Mouse (Mus musculus): ENCODE measurements around the gene Ica1.

The Ica1 gene

GRCm38 (mm10) chr6:8683379-8683778, 94.9 kb downstream of the Ica1 start:
- DNase-seq = no peak

- no peak for DNase-seq
Observed at GRCm38 (mm10) chr6:8680931-8681330, 97.4 kb downstream of the Ica1 start.

- DNase-seq = no peak
Observed at GRCm38 (mm10) chr6:8673013-8673412, 105.3 kb downstream of the Ica1 start.

GRCm38 (mm10) chr6:8669343-8669742, 108.9 kb downstream of the Ica1 start:
- DNase-seq = no peak

GRCm38 (mm10) chr6:8668013-8668811, 110.1 kb downstream of the Ica1 start:
- DNase-seq = no peak

- DNase-seq = no peak
Observed at GRCm38 (mm10) chr6:8665786-8666185, 112.5 kb downstream of the Ica1 start.

- DNase-seq = no peak
Observed at GRCm38 (mm10) chr6:8664956-8665355, 113.3 kb downstream of the Ica1 start.

- DNase-seq = no peak
Observed at GRCm38 (mm10) chr6:8663092-8663740, 115.1 kb downstream of the Ica1 start.

GRCm38 (mm10) chr6:8661404-8661803, 116.9 kb downstream of the Ica1 start:
- DNase-seq = no peak

- DNase-seq = no peak
Observed at GRCm38 (mm10) chr6:8660076-8660475, 118.2 kb downstream of the Ica1 start.

- DNase-seq = peak; percentile 79
Observed at GRCm38 (mm10) chr6:8659194-8659959, 118.9 kb downstream of the Ica1 start.

- DNase-seq = no peak
Observed at GRCm38 (mm10) chr6:8658431-8658830, 119.9 kb downstream of the Ica1 start.

GRCm38 (mm10) chr6:8657459-8657858, 120.8 kb downstream of the Ica1 start:
- no peak for DNase-seq

- no peak for DNase-seq
Observed at GRCm38 (mm10) chr6:8655454-8655853, 122.8 kb downstream of the Ica1 start.

GRCm38 (mm10) chr6:8650413-8650812, 127.9 kb downstream of the Ica1 start:
- no peak for DNase-seq

- no peak for DNase-seq
Observed at GRCm38 (mm10) chr6:8649295-8649865, 128.9 kb downstream of the Ica1 start.

GRCm38 (mm10) chr6:8648185-8648901, 129.9 kb downstream of the Ica1 start:
- no peak for DNase-seq

- DNase-seq = no peak
Observed at GRCm38 (mm10) chr6:8647513-8648184, 130.6 kb downstream of the Ica1 start.

- DNase-seq = peak; percentile 23
Observed at GRCm38 (mm10) chr6:8645708-8646107, 132.6 kb downstream of the Ica1 start.

- DNase-seq = no peak
Observed at GRCm38 (mm10) chr6:8644703-8645102, 133.6 kb downstream of the Ica1 start.

- no peak for DNase-seq
Observed at GRCm38 (mm10) chr6:8640863-8641262, 137.4 kb downstream of the Ica1 start.

- DNase-seq = no peak
Observed at GRCm38 (mm10) chr6:8639526-8639925, 138.8 kb downstream of the Ica1 start.
